Mouse (Mus musculus) ES-Bruce4 (cell line): ENCODE results near the gene Tpsab1.

Source experiments
- CTCF ChIP-seq: IDR thresholded peaks from one replicate; pipeline ENCODE4 v1.8.1; 2011; ENCODE audit warnings: low read depth, low read length
- POLR2A ChIP-seq: IDR thresholded peaks from one replicate; pipeline ENCODE4 v1.8.1; 2011; ENCODE audit warnings: low read length; ENCODE audit not compliant: insufficient read depth

DNA sequence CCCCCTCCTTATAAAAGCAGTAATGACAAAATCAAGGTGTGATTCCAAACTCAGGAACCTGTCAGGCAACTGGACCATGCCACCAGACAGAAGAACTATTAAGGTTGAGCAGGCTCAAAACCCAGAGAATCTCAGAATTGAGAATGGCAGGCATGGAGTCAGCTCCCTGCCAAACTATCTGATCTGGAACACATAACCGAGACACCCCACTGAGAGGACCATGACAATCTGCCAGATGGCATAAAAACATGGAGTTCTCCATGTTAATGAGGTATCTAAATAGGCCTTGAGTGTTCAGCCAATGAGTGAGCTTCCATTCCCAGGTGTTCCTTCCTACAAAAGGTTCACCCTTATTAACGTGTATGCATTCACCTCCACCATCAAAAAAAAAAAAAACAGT lies 15.9 kb upstream of the Tpsab1 start:
- no peak for TF ChIP-seq CTCF
- no peak for TF ChIP-seq POLR2A
